Mouse (Mus musculus) forebrain, embryonic 14.5 days (tissue): Measurements from ENCODE around the gene Fezf2. TPM values are rescaled to one million over a fixed set of nuclear protein-coding genes. Genes with fewer than 3 reads are reported as not detected.
A peak's percentile ranks its signal among the peaks of the same experiment; 100 is the strongest.

Experiments
- ATAC-seq: fragments of 200-750 bp; cut with Nextera tagmentation; 2 replicates; pipeline ENCODE4 v1.8.0; 2017; ENCODE audit warnings: mild to moderate bottlenecking, moderate library complexity
- DNase-seq: peaks from one replicate; pipeline ENCODE4 v3.0.0-alpha.2; 2015; ENCODE audit warnings: low spot score
- H3K27ac ChIP-seq: fragments of 300-500 bp; sonication (generic); 2 replicates; pipeline ENCODE4 v1.5.1; 2014; ENCODE audit warnings: low read depth, mild to moderate bottlenecking, control low read depth, low read length, moderate library complexity
- H3K27me3 ChIP-seq: fragments of 300-500 bp; sonication (generic); replicated peaks from 2 replicates; pipeline ENCODE4 v1.6.1; 2014; ENCODE audit warnings: low read length, control low read depth, mixed read lengths; ENCODE audit not compliant: control insufficient read depth, insufficient read depth
- H3K36me3 ChIP-seq: fragments of 300-500 bp; sonication (generic); 2 replicates; pipeline ENCODE4 v1.6.1; 2014; ENCODE audit warnings: low read length, control low read depth; ENCODE audit not compliant: control insufficient read depth, insufficient read depth
- H3K4me1 ChIP-seq: fragments of 300-500 bp; sonication (generic); 2 replicates; pipeline ENCODE4 v1.6.1; 2014; ENCODE audit warnings: antibody characterized with exemption, low read length, control low read depth; ENCODE audit not compliant: control insufficient read depth, insufficient read depth
- H3K4me2 ChIP-seq: fragments of 300-500 bp; sonication (generic); 2 replicates; pipeline ENCODE4 v1.6.1; 2014; ENCODE audit warnings: mild to moderate bottlenecking, control low read depth, low read length
- H3K4me3 ChIP-seq: fragments of 300-500 bp; sonication (generic); 2 replicates; pipeline ENCODE4 v1.5.1; 2014; ENCODE audit warnings: low read depth, low read length, control low read depth
- H3K9ac ChIP-seq: fragments of 300-500 bp; sonication (generic); 2 replicates; pipeline ENCODE4 v1.6.1; 2014; ENCODE audit warnings: mild to moderate bottlenecking, low read length, control low read depth, moderate library complexity
- H3K9me3 ChIP-seq: fragments of 300-500 bp; sonication (generic); replicated peaks from 2 replicates; pipeline ENCODE4 v1.6.1; 2016; ENCODE audit warnings: low read length, control low read depth, mixed read lengths; ENCODE audit not compliant: control insufficient read depth
- WGBS: fragments of 180-500 bp; shearing (Covaris S2); extraction: QIAGEN DNeasy Blood & Tissue Kit; methylation state at CpG from one replicate; pipeline ENCODE4 v1.1.7; 2014; 5-methylcytosine and 5-hydroxymethylcytosine counted together
- polyA plus RNA-seq: library from polyadenylated mRNA; unstranded; fragments of >200 nt; fragmentation: Nextera tagmentation; extraction: Ambion mirVana; gene quantifications from 2 replicates; pipeline ENCODE4 v1.2.1, GENCODE M21; 2014

Fezf2 gene
- polyA plus RNA-seq, 1 experiment from 2014 or later: 69.6 TPM

DNA sequence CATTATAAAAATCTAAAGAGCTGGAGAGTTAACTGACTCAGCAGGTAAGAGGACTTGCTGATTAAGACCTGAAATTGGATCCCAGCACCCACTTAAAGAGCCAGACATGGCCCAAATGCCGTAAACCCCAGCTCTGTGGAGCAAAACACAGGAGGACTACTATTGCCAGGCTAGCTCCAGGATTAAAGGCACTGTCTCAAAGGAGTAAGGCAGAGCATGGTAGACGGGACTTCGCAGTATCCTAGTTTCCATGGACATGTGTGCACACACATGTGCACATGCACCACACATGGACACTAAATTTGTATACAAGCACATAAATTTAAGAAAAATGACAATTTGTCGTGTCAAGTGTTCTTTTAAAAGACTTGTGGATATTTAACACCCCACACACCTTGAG lies 47.7 kb downstream of the Fezf2 start:
- 0 out of 2 replicates have a peak, but pooled peaks have one; percentile 38 for ATAC-seq
- peak; percentile 4 for DNase-seq
- Histone ChIP-seq H3K4me1 (no peaks in the 10 kb centered on the region), H3K36me3 (no peaks in the 10 kb centered on the region), H3K4me2 (no peak overlapping the region), H3K27ac (no peak overlapping the region), H3K4me3 (no peak overlapping the region), H3K9me3 (no peaks in the 10 kb centered on the region), H3K27me3 (no peaks in the 10 kb centered on the region), H3K9ac (no peak overlapping the region)
- 59% methylated on average over 4 of the region's 4 CpGs for WGBS

DNA sequence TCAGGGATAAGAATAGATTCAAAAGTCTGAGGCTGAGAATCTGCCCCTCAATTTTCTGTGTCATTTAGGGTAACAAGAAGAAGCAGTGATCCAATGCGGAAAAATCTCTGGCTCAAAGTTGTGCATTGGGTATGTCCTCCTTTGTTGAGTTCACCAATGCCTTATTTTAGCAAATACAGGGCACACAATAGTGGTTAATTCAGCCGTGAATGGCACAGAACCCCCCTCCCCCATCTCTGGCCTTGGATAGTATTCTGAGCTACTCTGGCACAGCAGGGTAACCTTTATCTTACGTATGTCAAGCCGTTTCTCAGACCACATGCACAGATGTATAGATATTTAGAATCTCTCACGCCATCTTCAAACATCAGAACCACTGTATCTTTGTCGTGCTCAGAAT lies 48.3 kb downstream of the Fezf2 start:
- 15% methylated on average over 6 of the region's 6 CpGs for WGBS
- Histone ChIP-seq H3K9me3 (no peaks in the 10 kb centered on the region), H3K4me3 (no peak overlapping the region), H3K9ac (no peak overlapping the region), H3K27me3 (no peaks in the 10 kb centered on the region), H3K4me2 (no peak overlapping the region), H3K27ac (no peak overlapping the region), H3K4me1 (no peaks in the 10 kb centered on the region), H3K36me3 (no peaks in the 10 kb centered on the region)
- DNase-seq (peak; percentile 53), ATAC-seq (peak; percentile 40; the same call in 1 of the 2 replicates)

DNA sequence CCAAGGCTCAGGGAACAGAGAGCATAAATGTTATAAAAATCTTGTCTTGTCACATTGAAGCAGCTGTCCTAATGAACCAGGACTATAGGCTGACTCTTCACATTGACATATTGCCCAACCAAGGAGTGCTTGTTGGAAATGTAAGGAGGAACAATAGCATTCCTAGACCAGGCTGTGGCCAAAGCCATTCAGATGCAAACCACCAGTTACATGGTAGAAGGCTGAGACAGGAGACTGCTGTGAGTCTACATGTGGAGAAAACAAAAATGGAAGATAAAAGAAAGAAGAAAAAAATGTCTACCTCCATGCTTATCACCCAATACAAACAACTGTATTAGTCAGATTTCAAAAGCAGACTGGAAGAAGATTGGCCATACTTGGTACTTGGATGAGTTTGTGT lies 48.8 kb downstream of the Fezf2 start:
- Histone ChIP-seq H3K36me3 (no peaks in the 10 kb centered on the region), H3K9ac (no peak overlapping the region), H3K9me3 (no peaks in the 10 kb centered on the region), H3K4me1 (no peaks in the 10 kb centered on the region), H3K4me3 (no peak overlapping the region), H3K27ac (no peak overlapping the region; the same call in 1 of the 2 replicates), H3K4me2 (no peak overlapping the region), H3K27me3 (no peaks in the 10 kb centered on the region)
- DNase-seq (no peak), ATAC-seq (no peak)

DNA sequence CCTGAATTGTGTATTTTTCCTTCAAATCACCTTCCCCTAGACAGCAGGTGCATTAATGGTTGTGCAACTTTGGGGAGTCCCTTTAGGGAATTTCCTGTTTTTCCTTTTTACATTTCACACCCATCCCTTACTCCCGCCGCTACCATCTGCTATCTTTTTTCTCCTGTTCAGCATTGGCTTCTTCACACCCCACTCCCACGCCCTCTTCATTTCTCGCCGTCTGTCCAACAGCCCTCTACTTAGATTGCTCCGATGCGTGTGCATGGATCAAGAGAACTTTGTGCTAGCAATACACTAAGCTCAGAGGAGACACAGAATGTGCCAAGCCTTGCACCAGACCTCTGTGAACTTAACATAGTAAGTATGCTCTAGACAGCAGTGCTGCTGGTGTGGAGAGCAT lies 51.6 kb downstream of the Fezf2 start:
- no peaks in the 10 kb centered on the region for H3K9me3 ChIP-seq
- H3K27me3 ChIP-seq: no peaks in the 10 kb centered on the region
- no peak overlapping the region for H3K9ac ChIP-seq
- H3K4me2 ChIP-seq: no peak overlapping the region
- no peaks in the 10 kb centered on the region for H3K4me1 ChIP-seq
- ATAC-seq (peak; percentile 35; the same call in 1 of the 2 replicates), DNase-seq (peak; percentile 45)
- peaks cover 3% of the 10 kb centered on the region for H3K36me3 ChIP-seq
- no peak overlapping the region for H3K4me3 ChIP-seq
- no peak overlapping the region for H3K27ac ChIP-seq
- 68% methylated on average over 7 of the region's 7 CpGs for WGBS

Other genes starting within 250 kb of the Fezf2 start
- 0.15 and 0.18 TPM in 2 replicates for gene Gm49355, start 64.2 kb downstream of the Fezf2 start, polyA plus RNA-seq
- 44.0 and 44.7 TPM in 2 replicates for gene 3830406C13Rik, start 64.0 kb downstream of the Fezf2 start, polyA plus RNA-seq